Mouse (Mus musculus): Measurements from ENCODE around the gene Dchs2. TPM values are rescaled to one million over a fixed set of nuclear protein-coding genes. Genes with fewer than 3 reads are reported as not detected.

Dchs2 gene
- polyA plus RNA-seq, 1 experiment: 0.02 TPM

DNA sequence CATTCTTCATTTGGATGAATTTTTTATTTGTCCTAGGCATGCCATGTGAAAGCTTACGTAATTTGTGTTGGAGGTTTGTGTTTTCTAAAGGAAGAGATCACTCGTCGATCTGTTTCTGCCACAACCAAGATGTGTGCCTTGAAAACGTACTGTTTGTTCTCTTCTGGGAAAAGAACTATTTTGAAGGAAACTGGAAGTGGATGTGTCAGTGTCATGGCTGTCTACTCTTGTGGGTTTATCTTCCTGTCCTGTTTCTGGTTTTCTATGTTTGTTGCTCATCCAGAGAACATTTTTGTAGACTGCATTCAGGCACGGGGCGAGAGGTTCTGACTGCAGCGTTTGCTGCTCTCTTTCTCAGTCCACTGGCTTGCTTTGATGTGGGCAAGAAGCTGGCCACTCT is 124.2 kb downstream of the Dchs2 start:
- Histone ChIP-seq H3K79me2 (ENCODE audit: control insufficient read depth, insufficient read depth) (no peaks in the 10 kb centered on the region), H3K36me3 (ENCODE audit: control insufficient read depth, insufficient read depth) (no peaks in the 10 kb centered on the region), H3K27me3 (ENCODE audit: control insufficient read depth, insufficient read depth, insufficient read length) (no peaks in the 10 kb centered on the region), H3ac (ENCODE audit: control insufficient read depth, insufficient read length, low read depth) (no peak overlapping the region), H3K79me3 (ENCODE audit: low read depth) (no peaks in the 10 kb centered on the region), H3K4me3 (ENCODE audit: insufficient read depth, poor library complexity, severe bottlenecking) (no peak overlapping the region)
- TF ChIP-seq CTCF (IDR thresholded peaks at IDR 0.05; ENCODE audit: control insufficient read depth, insufficient read depth, insufficient read length) (no peak), MYOG (IDR thresholded peaks at IDR 0.05; ENCODE audit: control insufficient read depth, extremely low read depth, insufficient read length) (no peak), MAX (IDR thresholded peaks at IDR 0.05) (no peak), CEBPB (IDR thresholded peaks at IDR 0.05; ENCODE audit: low read depth) (no peak), USF1 (IDR thresholded peaks at IDR 0.05; ENCODE audit: low read depth) (no peak), FOSL1 (IDR thresholded peaks at IDR 0.05; ENCODE audit: insufficient read depth, low read length, poor library complexity, severe bottlenecking) (no peak), MYOD1 (IDR thresholded peaks at IDR 0.05; ENCODE audit: control insufficient read depth, insufficient read length, low read depth) (no peak)

DNA sequence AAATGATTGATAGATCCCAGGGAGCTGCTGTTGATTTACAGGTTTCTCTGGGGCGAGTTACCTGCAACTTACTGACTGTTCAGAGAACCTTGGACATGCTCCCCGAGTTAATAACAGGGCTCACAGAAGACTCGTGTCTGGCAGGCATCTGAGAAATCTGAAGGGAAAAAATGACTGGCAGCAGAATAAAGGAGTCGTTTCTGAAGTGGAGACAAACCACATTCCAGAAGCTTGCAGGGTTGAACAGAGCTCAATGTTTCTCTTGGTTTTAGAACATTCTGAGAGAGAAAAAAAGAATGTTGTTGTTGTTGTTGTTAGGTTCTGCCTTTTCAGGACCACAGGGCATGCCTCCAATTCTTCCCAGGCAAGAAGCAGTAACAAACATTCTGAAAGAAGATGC is 131.7 kb downstream of the Dchs2 start:
- Histone ChIP-seq H3ac (ENCODE audit: control insufficient read depth, insufficient read length, low read depth) (no peak overlapping the region), H3K79me3 (ENCODE audit: low read depth) (no peaks in the 10 kb centered on the region), H3K36me3 (ENCODE audit: control insufficient read depth, insufficient read depth) (no peaks in the 10 kb centered on the region), H3K27me3 (ENCODE audit: control insufficient read depth, insufficient read depth, insufficient read length) (no peaks in the 10 kb centered on the region), H3K4me3 (ENCODE audit: insufficient read depth, poor library complexity, severe bottlenecking) (no peak overlapping the region), H3K79me2 (ENCODE audit: control insufficient read depth, insufficient read depth) (no peaks in the 10 kb centered on the region)
- no peak for TF ChIP-seq FOSL1 (IDR thresholded peaks at IDR 0.05; ENCODE audit: insufficient read depth, low read length, poor library complexity, severe bottlenecking)
- TF ChIP-seq USF1 (IDR thresholded peaks at IDR 0.05; ENCODE audit: low read depth): no peak
- TF ChIP-seq CEBPB (IDR thresholded peaks at IDR 0.05; ENCODE audit: low read depth): no peak
- TF ChIP-seq MYOD1 (IDR thresholded peaks at IDR 0.05; ENCODE audit: control insufficient read depth, insufficient read length, low read depth): no peak
- no peak for TF ChIP-seq MAX (IDR thresholded peaks at IDR 0.05)
- no peak for TF ChIP-seq MYOG (IDR thresholded peaks at IDR 0.05; ENCODE audit: control insufficient read depth, extremely low read depth, insufficient read length)
- no peak for TF ChIP-seq CTCF (IDR thresholded peaks at IDR 0.05; ENCODE audit: control insufficient read depth, insufficient read depth, insufficient read length)

DNA sequence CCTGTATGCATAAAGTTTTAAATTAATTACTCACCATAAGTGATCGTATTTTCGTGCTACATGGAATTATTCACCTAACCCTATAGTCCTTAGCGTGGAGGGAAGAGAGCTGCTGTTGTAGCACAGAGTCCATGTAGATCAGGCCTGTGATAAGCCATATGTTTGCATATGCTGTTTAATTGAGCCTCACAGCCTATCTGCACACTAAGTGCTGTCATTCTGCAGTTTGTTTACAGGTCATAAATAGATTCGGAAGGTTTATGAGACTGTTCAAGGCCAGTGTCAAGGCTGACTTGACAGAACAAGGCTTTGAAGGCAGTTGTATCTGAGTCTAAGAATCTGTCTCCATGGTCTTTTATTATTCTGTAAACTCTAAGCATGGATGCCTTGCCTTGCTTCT is 138.3 kb downstream of the Dchs2 start:
- no peak overlapping the region for H3K4me3 ChIP-seq (ENCODE audit: insufficient read depth, poor library complexity, severe bottlenecking)
- H3K79me3 ChIP-seq (ENCODE audit: low read depth): no peaks in the 10 kb centered on the region
- H3K27me3 ChIP-seq (ENCODE audit: control insufficient read depth, insufficient read depth, insufficient read length): no peaks in the 10 kb centered on the region
- H3K36me3 ChIP-seq (ENCODE audit: control insufficient read depth, insufficient read depth): no peaks in the 10 kb centered on the region
- no peak overlapping the region for H3ac ChIP-seq (ENCODE audit: control insufficient read depth, insufficient read length, low read depth)
- TF ChIP-seq CEBPB (IDR thresholded peaks at IDR 0.05; ENCODE audit: low read depth) (no peak), MAX (IDR thresholded peaks at IDR 0.05) (no peak), MYOD1 (IDR thresholded peaks at IDR 0.05; ENCODE audit: control insufficient read depth, insufficient read length, low read depth) (no peak), CTCF (IDR thresholded peaks at IDR 0.05; ENCODE audit: control insufficient read depth, insufficient read depth, insufficient read length) (no peak), FOSL1 (IDR thresholded peaks at IDR 0.05; ENCODE audit: insufficient read depth, low read length, poor library complexity, severe bottlenecking) (no peak), MYOG (IDR thresholded peaks at IDR 0.05; ENCODE audit: control insufficient read depth, extremely low read depth, insufficient read length) (no peak), USF1 (IDR thresholded peaks at IDR 0.05; ENCODE audit: low read depth) (no peak)
- no peaks in the 10 kb centered on the region for H3K79me2 ChIP-seq (ENCODE audit: control insufficient read depth, insufficient read depth)

DNA sequence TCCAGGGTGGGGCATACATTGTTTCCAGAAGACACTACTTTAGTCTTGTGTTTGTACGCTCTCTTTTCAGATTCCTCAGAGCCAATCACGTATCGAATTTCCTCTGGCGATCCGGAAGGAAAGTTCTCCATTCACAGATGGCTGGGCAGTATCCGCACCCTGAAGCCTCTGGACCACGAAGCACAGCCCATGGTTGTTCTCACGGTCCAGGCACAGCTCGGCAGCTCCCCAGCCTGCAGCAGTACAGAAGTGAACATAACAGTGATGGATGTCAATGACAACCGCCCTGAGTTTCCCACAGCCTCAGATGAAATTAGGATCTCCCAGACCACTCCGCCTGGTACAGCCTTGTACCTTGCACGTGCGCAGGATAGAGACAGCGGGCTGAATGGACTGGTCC is 142.5 kb downstream of the Dchs2 start:
- TF ChIP-seq USF1 (IDR thresholded peaks at IDR 0.05; ENCODE audit: low read depth): no peak
- no peak for TF ChIP-seq FOSL1 (IDR thresholded peaks at IDR 0.05; ENCODE audit: insufficient read depth, low read length, poor library complexity, severe bottlenecking)
- TF ChIP-seq CTCF (IDR thresholded peaks at IDR 0.05; ENCODE audit: control insufficient read depth, insufficient read depth, insufficient read length): no peak
- no peak for TF ChIP-seq CEBPB (IDR thresholded peaks at IDR 0.05; ENCODE audit: low read depth)
- TF ChIP-seq MYOG (IDR thresholded peaks at IDR 0.05; ENCODE audit: control insufficient read depth, extremely low read depth, insufficient read length): no peak
- Histone ChIP-seq H3K27me3 (ENCODE audit: control insufficient read depth, insufficient read depth, insufficient read length) (peaks cover 10% of the 10 kb centered on the region), H3K79me2 (ENCODE audit: control insufficient read depth, insufficient read depth) (no peaks in the 10 kb centered on the region), H3K36me3 (ENCODE audit: control insufficient read depth, insufficient read depth) (no peaks in the 10 kb centered on the region), H3K4me3 (ENCODE audit: insufficient read depth, poor library complexity, severe bottlenecking) (no peak overlapping the region), H3K79me3 (ENCODE audit: low read depth) (no peaks in the 10 kb centered on the region), H3ac (ENCODE audit: control insufficient read depth, insufficient read length, low read depth) (no peak overlapping the region)

DNA sequence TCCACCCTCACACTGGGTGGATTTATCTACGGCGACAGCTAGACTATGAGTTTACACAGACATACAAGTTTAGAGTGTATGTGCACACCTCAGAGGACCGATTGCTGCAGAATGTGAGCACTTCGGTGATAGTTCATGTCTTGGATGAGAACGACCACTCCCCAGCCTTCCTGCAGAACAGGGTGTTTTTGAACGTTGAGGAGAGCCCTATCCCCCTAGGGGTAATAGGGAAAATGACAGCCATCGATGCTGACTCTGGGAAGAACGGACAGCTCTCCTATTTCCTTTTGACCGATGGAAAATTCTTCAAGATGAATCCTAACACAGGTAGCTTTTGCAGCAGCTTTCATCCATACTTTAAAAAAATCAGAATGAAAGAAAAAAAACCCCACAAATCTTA is 143.2 kb downstream of the Dchs2 start:
- Histone ChIP-seq H3ac (ENCODE audit: control insufficient read depth, insufficient read length, low read depth) (no peak overlapping the region), H3K27me3 (ENCODE audit: control insufficient read depth, insufficient read depth, insufficient read length) (peaks cover 10% of the 10 kb centered on the region), H3K4me3 (ENCODE audit: insufficient read depth, poor library complexity, severe bottlenecking) (no peak overlapping the region), H3K79me2 (ENCODE audit: control insufficient read depth, insufficient read depth) (no peaks in the 10 kb centered on the region), H3K79me3 (ENCODE audit: low read depth) (no peaks in the 10 kb centered on the region), H3K36me3 (ENCODE audit: control insufficient read depth, insufficient read depth) (no peaks in the 10 kb centered on the region)
- TF ChIP-seq MYOG (IDR thresholded peaks at IDR 0.05; ENCODE audit: control insufficient read depth, extremely low read depth, insufficient read length): no peak
- TF ChIP-seq CTCF (IDR thresholded peaks at IDR 0.05; ENCODE audit: control insufficient read depth, insufficient read depth, insufficient read length): no peak
- TF ChIP-seq MYOD1 (IDR thresholded peaks at IDR 0.05; ENCODE audit: control insufficient read depth, insufficient read length, low read depth): no peak
- no peak for TF ChIP-seq CEBPB (IDR thresholded peaks at IDR 0.05; ENCODE audit: low read depth)
- no peak for TF ChIP-seq USF1 (IDR thresholded peaks at IDR 0.05; ENCODE audit: low read depth)
- TF ChIP-seq FOSL1 (IDR thresholded peaks at IDR 0.05; ENCODE audit: insufficient read depth, low read length, poor library complexity, severe bottlenecking): no peak
- TF ChIP-seq MAX (IDR thresholded peaks at IDR 0.05): no peak

Data from C2C12 (cell line).